Mouse (Mus musculus) midbrain, embryonic 15.5 days (tissue): ENCODE results near the gene Gpatch2. TPM values are rescaled to one million over a fixed set of nuclear protein-coding genes. Genes with fewer than 3 reads are reported as not detected.

Experiments used
- ATAC-seq: fragments of 200-750 bp; cut with Nextera tagmentation; replicated peaks from 2 replicates; pipeline ENCODE4 v1.8.0; 2017; ENCODE audit warnings: moderate TSS enrichment
- H3K27ac ChIP-seq: fragments of 300-500 bp; sonication (generic); 2 replicates; pipeline ENCODE4 v1.5.1; 2015; ENCODE audit warnings: mild to moderate bottlenecking, inconsistent platforms
- H3K27me3 ChIP-seq: fragments of 300-500 bp; sonication (generic); replicated peaks from 2 replicates; pipeline ENCODE4 v1.6.1; 2015; ENCODE audit warnings: inconsistent platforms
- H3K36me3 ChIP-seq: fragments of 300-500 bp; sonication (generic); replicated peaks from 2 replicates; pipeline ENCODE4 v1.6.1; 2015; ENCODE audit warnings: inconsistent platforms
- H3K4me1 ChIP-seq: fragments of 300-500 bp; sonication (generic); 2 replicates; pipeline ENCODE4 v1.6.1; 2015; ENCODE audit warnings: inconsistent platforms
- H3K4me2 ChIP-seq: fragments of 300-500 bp; sonication (generic); 2 replicates; pipeline ENCODE4 v1.6.1; 2015; ENCODE audit warnings: inconsistent platforms, mild to moderate bottlenecking, moderate library complexity
- H3K4me3 ChIP-seq: fragments of 300-500 bp; sonication (generic); 2 replicates; pipeline ENCODE4 v1.5.1; 2015; ENCODE audit warnings: mild to moderate bottlenecking, inconsistent platforms
- H3K9ac ChIP-seq: fragments of 300-500 bp; sonication (generic); 2 replicates; pipeline ENCODE4 v1.6.1; 2015; ENCODE audit warnings: mild to moderate bottlenecking, inconsistent platforms
- H3K9me3 ChIP-seq: fragments of 300-500 bp; sonication (generic); 2 replicates; pipeline ENCODE4 v1.6.1; 2016; ENCODE audit warnings: inconsistent platforms
- WGBS: fragments of 180-500 bp; shearing (Covaris S2); methylation state at CpG from one replicate; pipeline ENCODE4 v1.1.7; 2015; ENCODE audit warnings: mixed read lengths; 5-methylcytosine and 5-hydroxymethylcytosine counted together
- polyA plus RNA-seq: library from polyadenylated mRNA; unstranded; fragments of >200 nt; fragmentation: Nextera tagmentation; extraction: Ambion mirVana; gene quantifications from 2 replicates; pipeline ENCODE4 v1.2.1, GENCODE M21; 2015

Gpatch2 gene
- polyA plus RNA-seq, 1 experiment from 2014 or later: 18.6 TPM

DNA sequence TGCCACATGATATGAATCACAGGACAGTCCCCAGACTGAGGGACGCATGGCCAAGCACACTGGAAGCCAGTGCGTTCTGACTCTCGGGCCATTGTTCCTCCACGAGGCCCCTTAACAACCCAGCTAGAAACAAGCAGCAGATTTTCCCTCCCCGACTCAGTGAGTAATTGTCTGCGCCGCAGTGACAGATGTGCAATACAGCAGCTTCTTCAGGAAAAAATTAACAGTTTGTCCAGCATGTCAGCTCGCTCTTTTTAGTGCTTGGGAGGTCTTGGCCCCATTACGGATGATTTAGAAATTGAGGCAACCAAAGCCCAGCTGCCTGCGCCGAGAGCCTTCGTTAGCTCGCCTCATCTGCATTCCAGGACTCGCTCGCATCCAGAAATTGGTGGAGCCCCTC lies 140.9 kb downstream of the Gpatch2 start:
- Histone ChIP-seq H3K9ac (no peak overlapping the region), H3K36me3 (no peaks in the 10 kb centered on the region), H3K27ac (peak overlapping the region; percentile 59), H3K4me2 (no peak overlapping the region), H3K4me1 (0 out of 2 replicates have a peak, but pooled peaks cover 5% of the 10 kb centered on the region), H3K4me3 (no peak overlapping the region), H3K9me3 (no peaks in the 10 kb centered on the region), H3K27me3 (no peaks in the 10 kb centered on the region)
- WGBS: 46% methylated on average over 15 of the region's 15 CpGs
- ATAC-seq: no peak

DNA sequence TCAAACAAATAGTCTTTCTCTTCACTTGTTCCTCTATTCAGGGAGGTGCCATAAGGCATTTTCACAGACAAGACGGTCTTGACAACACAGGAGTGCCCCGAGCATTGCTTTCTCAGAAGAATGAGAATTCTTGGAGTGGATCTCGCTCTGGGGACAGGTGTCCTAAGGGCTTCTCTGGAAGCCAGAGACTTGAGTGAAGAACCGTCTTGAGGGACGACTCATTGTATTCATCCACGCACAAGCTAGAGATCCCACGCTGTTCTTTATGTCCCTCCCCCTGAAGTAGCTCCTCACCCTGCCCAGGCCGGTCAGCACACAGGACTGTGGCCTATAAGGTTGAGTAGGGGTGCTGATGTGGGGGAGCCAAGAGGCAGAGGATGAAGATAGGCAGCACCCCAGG lies 141.6 kb downstream of the Gpatch2 start:
- Histone ChIP-seq H3K27ac (no peak overlapping the region), H3K9me3 (no peaks in the 10 kb centered on the region), H3K4me3 (no peak overlapping the region), H3K36me3 (no peaks in the 10 kb centered on the region), H3K9ac (no peak overlapping the region), H3K4me2 (no peak overlapping the region), H3K27me3 (no peaks in the 10 kb centered on the region), H3K4me1 (0 out of 2 replicates have a peak, but pooled peaks cover 5% of the 10 kb centered on the region)
- WGBS: 72% methylated on average over 8 of the region's 8 CpGs
- ATAC-seq: no peak

DNA sequence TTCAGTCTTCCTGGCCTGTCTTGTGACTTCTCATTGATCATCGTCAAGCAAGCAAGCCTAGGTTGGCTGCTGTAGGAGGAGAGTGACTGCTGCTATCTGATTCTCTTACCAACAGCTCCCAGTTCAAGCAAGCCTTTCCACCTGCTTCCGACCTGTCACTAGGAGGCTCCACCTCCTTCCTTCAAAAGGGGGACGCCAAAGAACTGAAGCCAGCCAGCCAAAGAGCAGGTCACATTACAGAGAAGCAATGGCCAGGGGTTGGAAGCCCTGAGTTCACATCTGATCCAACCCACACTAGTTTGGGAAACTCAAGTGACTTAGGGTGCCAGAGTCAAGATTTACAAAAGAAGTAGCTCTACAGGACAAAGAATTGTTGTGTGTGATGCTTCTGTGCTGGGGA lies 144.9 kb downstream of the Gpatch2 start:
- Histone ChIP-seq H3K27me3 (no peaks in the 10 kb centered on the region), H3K27ac (no peak overlapping the region), H3K4me3 (no peak overlapping the region), H3K4me2 (no peak overlapping the region), H3K9me3 (no peaks in the 10 kb centered on the region), H3K9ac (no peak overlapping the region), H3K36me3 (no peaks in the 10 kb centered on the region), H3K4me1 (0 out of 2 replicates have a peak, but pooled peaks cover 5% of the 10 kb centered on the region)
- 38% methylated on average over 3 of the region's 3 CpGs for WGBS
- no peak for ATAC-seq

DNA sequence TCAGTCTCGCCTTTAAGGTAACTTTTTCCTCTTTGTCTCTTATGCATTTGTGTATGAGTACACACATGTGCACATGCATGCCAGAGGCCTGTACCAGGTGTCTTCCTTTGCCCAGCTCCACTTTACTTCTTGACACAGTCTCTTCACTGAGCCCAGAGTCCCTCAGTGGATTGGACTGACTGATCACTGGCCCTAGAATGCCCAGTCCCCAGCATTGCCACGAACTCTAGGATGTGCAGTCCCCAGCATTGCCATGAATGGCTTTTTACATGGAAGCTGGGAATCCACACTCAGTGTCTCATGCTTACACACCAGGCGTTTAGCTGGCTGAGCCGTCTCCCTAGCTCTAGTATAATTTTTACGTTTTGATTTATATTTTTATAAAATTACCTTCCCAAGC lies 147.2 kb downstream of the Gpatch2 start:
- H3K27ac ChIP-seq: no peak overlapping the region
- no peaks in the 10 kb centered on the region for H3K27me3 ChIP-seq
- no peaks in the 10 kb centered on the region for H3K36me3 ChIP-seq
- ATAC-seq: no peak
- 92% methylated on average over 5 of the region's 5 CpGs for WGBS
- H3K4me2 ChIP-seq: no peak overlapping the region
- H3K4me1 ChIP-seq: no peaks in the 10 kb centered on the region
- H3K4me3 ChIP-seq: no peak overlapping the region
- no peaks in the 10 kb centered on the region for H3K9me3 ChIP-seq
- no peak overlapping the region for H3K9ac ChIP-seq

DNA sequence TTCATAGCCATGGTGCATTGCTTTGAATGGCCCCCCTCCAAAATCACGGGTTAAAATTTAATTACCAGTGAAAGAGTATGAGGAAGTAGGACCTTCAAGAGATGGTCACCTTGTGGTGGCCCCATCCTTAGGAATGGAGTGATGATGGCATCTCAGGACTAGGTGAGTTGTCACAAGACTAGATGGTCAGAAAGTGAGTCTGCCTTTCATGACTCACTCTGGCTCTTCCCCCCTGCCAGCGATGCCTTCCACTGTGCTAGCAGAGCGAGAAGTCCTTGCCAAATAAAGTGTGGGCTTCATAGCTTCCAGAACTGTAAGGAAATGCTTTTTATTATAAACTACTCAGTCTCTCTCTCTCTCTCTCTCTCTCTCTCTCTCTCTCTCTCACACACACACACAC lies 150.1 kb downstream of the Gpatch2 start:
- no peak overlapping the region for H3K4me3 ChIP-seq
- no peak overlapping the region for H3K9ac ChIP-seq
- no peaks in the 10 kb centered on the region for H3K27me3 ChIP-seq
- no peak overlapping the region for H3K27ac ChIP-seq
- 96% methylated on average over 3 of the region's 3 CpGs for WGBS
- H3K36me3 ChIP-seq: no peaks in the 10 kb centered on the region
- H3K4me2 ChIP-seq: no peak overlapping the region
- H3K9me3 ChIP-seq: no peaks in the 10 kb centered on the region
- no peak for ATAC-seq
- H3K4me1 ChIP-seq: no peaks in the 10 kb centered on the region

DNA sequence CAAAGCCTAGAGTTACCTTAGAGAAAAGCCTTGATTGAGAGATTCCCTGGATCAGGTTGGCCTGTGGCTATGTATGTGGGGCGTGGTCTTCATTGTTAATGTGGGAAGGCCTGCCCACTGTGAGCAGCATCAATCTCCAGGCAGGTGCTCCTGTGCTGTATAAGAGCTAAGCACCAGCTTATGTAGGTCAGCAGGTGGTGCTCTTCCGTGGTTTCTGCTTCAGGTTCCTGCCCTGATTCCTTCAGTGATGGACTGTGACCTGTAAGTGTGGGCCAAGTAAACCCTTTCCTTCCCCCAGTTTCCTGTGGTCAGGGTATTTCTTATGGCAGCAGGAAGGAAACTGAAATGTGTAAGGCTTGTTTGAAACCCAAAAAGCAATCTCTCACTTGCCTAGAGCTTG lies 151.5 kb downstream of the Gpatch2 start:
- 57% methylated on average over 2 of the region's 2 CpGs for WGBS
- H3K36me3 ChIP-seq: no peaks in the 10 kb centered on the region
- ATAC-seq: no peak

DNA sequence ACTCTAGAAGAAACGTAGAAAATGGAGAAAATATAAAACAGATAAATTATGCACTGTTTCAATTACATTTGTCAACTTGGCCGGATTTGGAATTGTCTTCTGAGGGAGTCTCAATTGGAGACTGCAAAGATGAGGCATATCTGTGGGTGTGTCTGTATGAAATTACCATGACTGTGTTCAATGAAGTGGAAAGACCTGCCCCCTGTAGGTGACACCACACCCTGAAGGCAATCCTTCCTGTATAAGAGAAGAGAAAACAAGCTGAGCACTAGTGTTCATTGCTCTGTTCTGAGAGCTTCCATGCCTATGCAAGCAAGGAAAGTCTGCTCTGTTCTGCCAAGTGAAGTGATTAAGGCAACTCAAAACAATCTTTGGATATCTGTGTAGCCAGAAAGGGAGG lies 153.7 kb downstream of the Gpatch2 start:
- Histone ChIP-seq H3K27ac (no peak overlapping the region), H3K9me3 (no peaks in the 10 kb centered on the region), H3K4me1 (no peaks in the 10 kb centered on the region), H3K4me2 (no peak overlapping the region), H3K9ac (no peak overlapping the region), H3K27me3 (no peaks in the 10 kb centered on the region), H3K36me3 (no peaks in the 10 kb centered on the region), H3K4me3 (no peak overlapping the region)
- no peak for ATAC-seq
- 82% methylated on average over 2 of the region's 2 CpGs for WGBS

More for the DNA sequence above, 151.5 kb downstream of the Gpatch2 start:
- Histone ChIP-seq H3K27me3 (no peaks in the 10 kb centered on the region), H3K4me3 (no peak overlapping the region), H3K9me3 (no peaks in the 10 kb centered on the region), H3K4me2 (no peak overlapping the region), H3K9ac (no peak overlapping the region), H3K27ac (no peak overlapping the region), H3K4me1 (no peaks in the 10 kb centered on the region)

DNA sequence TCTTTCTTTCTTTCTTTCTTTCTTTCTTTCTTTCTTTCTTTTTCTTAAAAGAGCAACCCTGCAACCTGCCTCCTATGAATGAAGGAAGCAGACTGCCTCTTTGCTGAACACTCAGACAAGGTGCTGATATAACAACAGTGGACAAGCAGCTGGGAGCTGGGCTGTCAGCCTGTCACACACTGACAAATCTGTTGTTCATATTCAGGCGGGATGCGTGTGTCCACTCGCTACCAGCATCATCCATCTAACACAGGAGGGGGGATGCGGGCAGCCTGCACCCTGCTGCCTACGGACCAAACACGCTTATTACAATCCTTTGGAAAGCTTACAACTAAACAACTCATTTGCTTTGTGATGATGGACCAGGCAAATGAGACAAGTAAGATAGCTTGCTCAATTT lies 158.2 kb downstream of the Gpatch2 start:
- no peak for ATAC-seq
- Histone ChIP-seq H3K4me1 (peaks cover 11% of the 10 kb centered on the region), H3K4me3 (no peak overlapping the region), H3K27ac (no peak overlapping the region), H3K27me3 (no peaks in the 10 kb centered on the region), H3K9ac (no peak overlapping the region), H3K4me2 (no peak overlapping the region), H3K36me3 (no peaks in the 10 kb centered on the region), H3K9me3 (no peaks in the 10 kb centered on the region)
- 73% methylated on average over 6 of the region's 6 CpGs for whole genome bisulfite sequencing

DNA sequence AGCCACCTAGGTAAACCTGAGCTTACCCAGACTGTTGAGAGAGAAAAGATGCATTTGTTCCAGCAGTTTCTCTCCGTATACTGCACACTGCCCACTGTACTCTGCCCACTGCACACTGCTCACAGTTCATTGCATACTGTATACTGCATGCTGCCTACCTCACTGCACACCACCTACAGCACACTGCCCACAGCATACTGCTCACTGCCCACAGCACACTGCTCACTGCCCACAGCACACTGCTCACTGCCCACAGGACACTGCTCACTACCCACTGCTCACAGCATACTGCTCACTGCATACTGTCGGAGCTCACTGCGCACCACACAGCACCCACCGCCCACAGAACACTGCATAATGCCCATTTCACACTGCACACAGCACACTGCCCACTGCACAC lies 159.1 kb downstream of the Gpatch2 start:
- WGBS: 89% methylated on average over 4 of the region's 4 CpGs
- no peak overlapping the region for H3K27ac ChIP-seq
- peaks cover 15% of the 10 kb centered on the region for H3K4me1 ChIP-seq

DNA sequence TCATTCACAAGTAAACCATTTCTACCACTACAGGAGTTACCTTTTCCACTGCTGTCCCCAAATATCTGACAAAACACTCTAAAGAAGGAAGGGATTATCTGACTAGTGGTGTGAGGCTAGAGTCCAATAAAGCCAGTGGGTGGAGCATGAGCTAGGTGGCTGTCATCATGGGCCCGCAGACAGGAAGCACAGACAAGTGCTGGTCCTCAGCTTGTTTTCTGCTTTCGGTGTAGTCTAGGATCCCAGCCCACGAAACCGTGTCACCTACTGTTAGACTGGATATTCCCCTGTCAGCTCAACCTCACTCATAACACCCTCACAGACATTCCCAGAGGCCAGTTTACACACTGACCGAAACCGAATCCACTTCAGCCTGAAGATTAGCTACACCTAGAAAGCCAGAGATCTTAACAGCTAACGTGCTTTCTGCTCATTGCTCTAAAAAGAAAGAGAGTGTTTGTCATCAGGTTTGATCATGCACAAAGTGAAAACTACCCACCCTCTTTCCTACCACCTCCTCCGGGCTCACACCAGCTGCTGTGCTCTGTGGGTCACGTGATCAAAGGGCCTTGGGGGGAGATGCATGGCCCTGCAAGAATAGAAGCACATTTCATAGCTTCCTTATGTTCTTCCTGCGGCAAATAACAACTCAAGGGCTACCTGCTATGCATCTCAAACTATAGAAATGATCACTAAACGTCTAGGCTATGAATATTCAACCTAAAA lies 161.8 kb downstream of the Gpatch2 start:
- no peaks in the 10 kb centered on the region; the same call in 1 of the 2 replicates for H3K27me3 ChIP-seq
- H3K9ac ChIP-seq: no peak overlapping the region
- ATAC-seq: no peak
- no peak overlapping the region for H3K4me3 ChIP-seq
- no peak overlapping the region for H3K4me2 ChIP-seq
- peaks cover 15% of the 10 kb centered on the region for H3K4me1 ChIP-seq
- 79% methylated on average over 11 of the region's 11 CpGs for WGBS
- H3K36me3 ChIP-seq: no peaks in the 10 kb centered on the region
- H3K27ac ChIP-seq: no peak overlapping the region
- H3K9me3 ChIP-seq: no peaks in the 10 kb centered on the region

More for the DNA sequence above, 159.1 kb downstream of the Gpatch2 start:
- Histone ChIP-seq H3K4me3 (no peak overlapping the region), H3K36me3 (no peaks in the 10 kb centered on the region), H3K9ac (no peak overlapping the region), H3K9me3 (no peaks in the 10 kb centered on the region), H3K4me2 (no peak overlapping the region), H3K27me3 (no peaks in the 10 kb centered on the region)
- no peak for ATAC-seq

DNA sequence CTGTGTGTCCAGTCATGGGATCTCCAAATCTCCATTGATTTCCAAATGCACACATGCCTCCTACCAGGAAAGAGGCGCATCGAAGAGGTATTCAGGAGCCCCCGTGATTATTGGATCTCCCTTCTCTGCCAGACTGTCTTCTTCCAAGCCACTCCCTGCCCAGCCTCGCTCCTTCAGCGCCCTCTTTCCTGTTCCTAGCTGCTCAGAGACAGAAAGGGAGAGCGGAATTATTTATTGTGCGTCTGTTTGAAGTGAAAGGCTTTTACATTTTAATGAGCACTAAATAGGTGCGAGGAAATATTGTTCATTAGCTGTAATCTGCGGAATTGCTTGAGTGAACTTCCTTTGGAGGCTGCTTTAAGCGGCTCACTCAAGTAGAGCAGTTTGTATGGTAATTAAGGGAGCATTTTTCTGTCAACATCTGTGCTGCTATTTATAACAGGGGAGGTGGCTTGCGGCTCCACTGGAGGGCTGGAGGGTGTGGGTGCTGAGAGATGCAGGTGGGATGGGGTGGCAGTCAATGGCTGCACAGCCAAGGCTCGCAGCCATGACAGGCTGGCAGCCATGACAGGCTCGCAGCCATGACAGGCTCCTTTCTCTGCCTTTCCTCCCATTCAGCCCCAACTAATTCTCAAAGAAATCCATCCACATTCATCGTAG lies 162.7 kb downstream of the Gpatch2 start:
- no peak overlapping the region for H3K4me2 ChIP-seq
- peak overlapping the region; percentile 24 for H3K27ac ChIP-seq
- no peaks in the 10 kb centered on the region for H3K36me3 ChIP-seq
- no peak overlapping the region for H3K4me3 ChIP-seq
- peak; percentile 73 for ATAC-seq
- peaks cover 15% of the 10 kb centered on the region for H3K4me1 ChIP-seq
- WGBS: 35% methylated on average over 14 of the region's 14 CpGs
- no peaks in the 10 kb centered on the region; the same call in 1 of the 2 replicates for H3K27me3 ChIP-seq
- H3K9me3 ChIP-seq: no peaks in the 10 kb centered on the region
- H3K9ac ChIP-seq: no peak overlapping the region

DNA sequence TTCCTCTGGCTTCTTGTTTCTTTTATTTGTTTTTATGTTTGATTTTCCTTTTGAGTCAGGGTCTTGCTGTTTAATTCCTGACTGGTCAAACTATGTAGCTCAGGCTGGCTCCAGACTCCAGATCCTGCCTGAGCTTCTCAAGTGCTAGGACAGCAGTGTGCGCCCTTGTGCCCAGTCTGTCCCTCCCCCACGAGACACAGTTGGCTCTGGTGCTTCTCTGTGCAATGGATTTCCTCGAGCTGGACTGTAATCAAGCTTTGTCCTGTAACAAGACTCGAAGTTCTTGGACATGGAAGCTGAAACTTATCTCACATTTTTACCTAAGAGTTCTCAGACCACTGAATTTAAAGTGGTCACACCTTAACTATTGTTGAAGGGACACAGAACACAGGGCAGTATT lies 174.2 kb downstream of the Gpatch2 start:
- no peaks in the 10 kb centered on the region for H3K36me3 ChIP-seq
- H3K9me3 ChIP-seq: no peaks in the 10 kb centered on the region
- H3K4me3 ChIP-seq: no peak overlapping the region
- ATAC-seq: no peak
- H3K4me2 ChIP-seq: no peak overlapping the region
- no peak overlapping the region for H3K27ac ChIP-seq
- 81% methylated on average over 4 of the region's 4 CpGs for WGBS
- no peak overlapping the region for H3K9ac ChIP-seq
- H3K4me1 ChIP-seq: no peaks in the 10 kb centered on the region
- H3K27me3 ChIP-seq: no peaks in the 10 kb centered on the region

DNA sequence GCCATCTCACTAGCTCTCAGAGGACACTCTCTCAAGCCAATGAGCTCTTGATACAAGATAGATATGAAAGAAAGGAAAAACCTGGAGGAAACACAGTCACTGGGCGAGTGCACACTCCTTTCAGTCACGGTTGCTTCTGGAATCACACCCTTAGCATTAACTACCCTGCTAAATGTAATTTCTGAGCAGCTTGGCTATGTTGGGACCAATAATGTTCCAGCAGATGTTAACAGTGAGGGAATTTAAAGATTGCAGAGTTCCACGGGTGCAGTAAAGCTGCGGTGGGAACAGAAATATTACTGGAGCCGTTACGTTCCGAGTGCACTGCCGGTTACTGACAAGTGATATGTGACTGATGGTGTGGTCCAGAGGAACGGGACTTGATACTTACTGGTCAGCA lies 185.5 kb downstream of the Gpatch2 start:
- ATAC-seq: no peak
- 88% methylated on average over 9 of the region's 9 CpGs for WGBS
- no peak overlapping the region for H3K4me3 ChIP-seq

More for the DNA sequence above, 185.5 kb downstream of the Gpatch2 start:
- H3K27ac ChIP-seq: no peak overlapping the region
- H3K9ac ChIP-seq: no peak overlapping the region
- no peaks in the 10 kb centered on the region for H3K4me1 ChIP-seq
- no peaks in the 10 kb centered on the region for H3K27me3 ChIP-seq
- H3K4me2 ChIP-seq: no peak overlapping the region
- no peaks in the 10 kb centered on the region for H3K9me3 ChIP-seq
- no peaks in the 10 kb centered on the region for H3K36me3 ChIP-seq
